Mouse (Mus musculus) stomach, embryonic 16.5 days (tissue): ENCODE measurements around the gene R3hdm2. TPM values are rescaled to one million over a fixed set of nuclear protein-coding genes. Genes with fewer than 3 reads are reported as not detected.

Experiments
- ATAC-seq: fragments of 200-750 bp; cut with Nextera tagmentation; 2 replicates; pipeline ENCODE4 v1.8.0; 2017; ENCODE audit warnings: moderate number of reproducible peaks, moderate TSS enrichment; ENCODE audit not compliant: insufficient read depth, low FRiP score
- H3K27ac ChIP-seq: fragments of 300-500 bp; sonication (generic); 2 replicates; pipeline ENCODE4 v1.5.1; 2014; ENCODE audit warnings: low read length
- H3K27me3 ChIP-seq: fragments of 300-500 bp; sonication (generic); 2 replicates; pipeline ENCODE4 v1.6.1; 2014; ENCODE audit warnings: low read length, control low read depth, mixed read lengths; ENCODE audit not compliant: control insufficient read depth, insufficient read depth
- H3K36me3 ChIP-seq: fragments of 300-500 bp; sonication (generic); 2 replicates; pipeline ENCODE4 v1.6.1; 2014; ENCODE audit warnings: low read length; ENCODE audit not compliant: control insufficient read depth, insufficient read depth
- H3K4me1 ChIP-seq: fragments of 300-500 bp; sonication (generic); 2 replicates; pipeline ENCODE4 v1.6.1; 2014; ENCODE audit warnings: low read length, control low read depth, mixed read lengths; ENCODE audit not compliant: control insufficient read depth, insufficient read depth
- H3K4me2 ChIP-seq: fragments of 300-500 bp; sonication (generic); 2 replicates; pipeline ENCODE4 v1.6.1; 2014; ENCODE audit warnings: low read depth, low read length, mixed read lengths
- H3K4me3 ChIP-seq: fragments of 300-500 bp; sonication (generic); replicated peaks from 2 replicates; pipeline ENCODE4 v1.5.1; 2014; ENCODE audit warnings: mild to moderate bottlenecking, low read length
- H3K9ac ChIP-seq: fragments of 300-500 bp; sonication (generic); 2 replicates; pipeline ENCODE4 v1.6.1; 2014; ENCODE audit warnings: low read length
- H3K9me3 ChIP-seq: fragments of 300-500 bp; sonication (generic); replicated peaks from 2 replicates; pipeline ENCODE4 v1.6.1; 2016; ENCODE audit warnings: low read length, control low read depth; ENCODE audit not compliant: control insufficient read depth
- WGBS: fragments of 180-500 bp; shearing (Covaris S2); extraction: QIAGEN DNeasy Blood & Tissue Kit; methylation state at CpG from one replicate; pipeline ENCODE4 v1.1.7; 2014; 5-methylcytosine and 5-hydroxymethylcytosine counted together
- polyA plus RNA-seq: library from polyadenylated mRNA; unstranded; fragments of >200 nt; fragmentation: Nextera tagmentation; extraction: Ambion mirVana; gene quantifications from 2 replicates; pipeline ENCODE4 v1.2.1, GENCODE M21; 2015

Gene R3hdm2
- polyA plus RNA-seq, 1 experiment from 2014 or later: 22.5 TPM

GRCm38 (mm10) chr10:127514111-127514698 is 134.1 kb downstream of the R3hdm2 start:
- Histone ChIP-seq H3K27me3 (peaks cover 45% of the 10 kb centered on the region), H3K4me3 (peak overlapping the region; percentile 44; the same call in 1 of the 2 replicates), H3K9ac (peak overlapping the region; percentile 64), H3K27ac (peak overlapping the region; percentile 93), H3K4me1 (peaks cover 70% of the 10 kb centered on the region), H3K4me2 (peak overlapping the region; percentile 68), H3K36me3 (peaks cover 14% of the 10 kb centered on the region), H3K9me3 (no peaks in the 10 kb centered on the region)
- no peak for ATAC-seq
- 28% methylated on average over 13 of the region's 13 CpGs for WGBS

- Histone ChIP-seq H3K27me3 (peaks cover 39% of the 10 kb centered on the region), H3K9me3 (no peaks in the 10 kb centered on the region), H3K9ac (peak within 1 kb of the TSS; percentile 64), H3K4me1 (peaks cover 65% of the 10 kb centered on the region), H3K36me3 (peaks cover 17% of the 10 kb centered on the region), H3K4me3 (peak within 1 kb of the TSS; percentile 44), H3K27ac (peak within 1 kb of the TSS; percentile 93), H3K4me2 (peak within 1 kb of the TSS; percentile 68)
- 20% methylated on average over 6 of the region's 6 CpGs for WGBS
- no peak for ATAC-seq
Measured at GRCm38 (mm10) chr10:127514764-127515163, 134.6 kb downstream of the R3hdm2 start, which contains the start of gene Ndufa4l2. Gene Ndufa4l2, plus strand, starts transcription at chr10:127514967.

- ATAC-seq: no peak
- Histone ChIP-seq H3K4me2 (peak overlapping the region; percentile 68), H3K27me3 (peaks cover 33% of the 10 kb centered on the region), H3K4me3 (peak overlapping the region; percentile 44), H3K9ac (peak overlapping the region; percentile 64), H3K27ac (peak overlapping the region; percentile 93), H3K9me3 (no peaks in the 10 kb centered on the region), H3K36me3 (peaks cover 24% of the 10 kb centered on the region), H3K4me1 (peaks cover 65% of the 10 kb centered on the region)
- WGBS: 40% methylated on average over 9 of the region's 9 CpGs
Measured at GRCm38 (mm10) chr10:127515271-127515982, 135.3 kb downstream of the R3hdm2 start.

GRCm38 (mm10) chr10:127515983-127516459 is 135.9 kb downstream of the R3hdm2 start:
- WGBS: 30% methylated on average over 8 of the region's 8 CpGs
- peaks cover 27% of the 10 kb centered on the region for H3K27me3 ChIP-seq

GRCm38 (mm10) chr10:127516576-127517260 is 136.6 kb downstream of the R3hdm2 start:
- Histone ChIP-seq H3K9ac (peak overlapping the region; percentile 64), H3K4me1 (peaks cover 75% of the 10 kb centered on the region)
- peak; percentile 81 for ATAC-seq

More at GRCm38 (mm10) chr10:127515983-127516459, 135.9 kb downstream of the R3hdm2 start:
- H3K4me3 ChIP-seq: peak overlapping the region; percentile 44
- H3K36me3 ChIP-seq: peaks cover 24% of the 10 kb centered on the region
- H3K9me3 ChIP-seq: no peaks in the 10 kb centered on the region
- H3K4me2 ChIP-seq: peak overlapping the region; percentile 68
- peak overlapping the region; percentile 93 for H3K27ac ChIP-seq
- peak overlapping the region; percentile 64 for H3K9ac ChIP-seq
- no peak; the same call in 1 of the 2 replicates for ATAC-seq
- peaks cover 71% of the 10 kb centered on the region for H3K4me1 ChIP-seq

GRCm38 (mm10) chr10:127517941-127518340 is 137.8 kb downstream of the R3hdm2 start:
- Histone ChIP-seq H3K4me1 (peaks cover 64% of the 10 kb centered on the region), H3K9ac (no peak overlapping the region), H3K36me3 (peaks cover 24% of the 10 kb centered on the region), H3K27ac (peak overlapping the region; percentile 93; the same call in 1 of the 2 replicates), H3K4me2 (no peak overlapping the region), H3K9me3 (no peaks in the 10 kb centered on the region), H3K4me3 (no peak overlapping the region), H3K27me3 (peaks cover 11% of the 10 kb centered on the region; the same call in 1 of the 2 replicates)
- no peak for ATAC-seq
- WGBS: 90% methylated on average over 22 of the region's 22 CpGs

More at GRCm38 (mm10) chr10:127516576-127517260, 136.6 kb downstream of the R3hdm2 start:
- peak overlapping the region; percentile 93 for H3K27ac ChIP-seq
- H3K9me3 ChIP-seq: no peaks in the 10 kb centered on the region
- H3K36me3 ChIP-seq: peaks cover 24% of the 10 kb centered on the region
- peak overlapping the region; percentile 68 for H3K4me2 ChIP-seq
- H3K27me3 ChIP-seq: peaks cover 20% of the 10 kb centered on the region
- peak overlapping the region; percentile 44 for H3K4me3 ChIP-seq
- WGBS: 12% methylated on average over 30 of the region's 30 CpGs

GRCm38 (mm10) chr10:127519041-127519701 is 139.0 kb downstream of the R3hdm2 start:
- peaks cover 52% of the 10 kb centered on the region for H3K4me1 ChIP-seq
- H3K9me3 ChIP-seq: no peaks in the 10 kb centered on the region
- no peak overlapping the region for H3K4me3 ChIP-seq
- no peak overlapping the region for H3K4me2 ChIP-seq
- WGBS: 93% methylated on average over 26 of the region's 26 CpGs
- H3K27me3 ChIP-seq: peaks cover 4% of the 10 kb centered on the region
- H3K36me3 ChIP-seq: peaks cover 24% of the 10 kb centered on the region
- H3K9ac ChIP-seq: no peak overlapping the region
- H3K27ac ChIP-seq: no peak overlapping the region
- ATAC-seq: no peak

GRCm38 (mm10) chr10:127519903-127520713 is 140.0 kb downstream of the R3hdm2 start:
- Histone ChIP-seq H3K9me3 (no peaks in the 10 kb centered on the region), H3K4me2 (no peak overlapping the region), H3K36me3 (peaks cover 24% of the 10 kb centered on the region), H3K27ac (no peak overlapping the region), H3K4me1 (peaks cover 44% of the 10 kb centered on the region), H3K4me3 (no peak overlapping the region), H3K27me3 (peaks cover 12% of the 10 kb centered on the region), H3K9ac (no peak overlapping the region)
- ATAC-seq: no peak
- 94% methylated on average over 37 of the region's 37 CpGs for WGBS
